Mouse (Mus musculus) megakaryocyte-erythroid progenitor cell, adult 5-6 weeks (primary cell): ENCODE results near the gene Fbxw2. TPM values are rescaled to one million over a fixed set of nuclear protein-coding genes. Genes with fewer than 3 reads are reported as not detected.

Experiments used
- total RNA-seq, 2 experiments: library from RNA; stranded (forward) in 1 of 2; stranded (reverse) in 1 of 2; fragments of 200-1000, 215-1000 nt in 1 of 2; fragments of >200 nt in 1 of 2; fragmentation: Nextera tagmentation in 1 of 2; gene quantifications; 2 replicates each; pipeline ENCODE4 v1.2.3; 2014 to 2017

The Fbxw2 gene
- total RNA-seq, 2 experiments from 2014 or later = 61.9 to 75.1 TPM

Other genes with a start within 250 kb of the Fbxw2 start
- 75.3 and 87.5 TPM in 2 replicates for gene Gapvd1, start 71.1 kb downstream of the Fbxw2 start, total RNA-seq (2014; fragmentation: Nextera tagmentation)
- gene Gapvd1, start 71.1 kb downstream of the Fbxw2 start, total RNA-seq (2017) = 84.3 and 99.7 TPM in 2 replicates
- 185 and 219 TPM in 2 replicates for gene Hspa5, start 54.3 kb downstream of the Fbxw2 start, total RNA-seq (2014; fragmentation: Nextera tagmentation)
- gene Hspa5, start 54.3 kb downstream of the Fbxw2 start, total RNA-seq (2017) = 866 and 884 TPM in 2 replicates
- 23.3 and 30.8 TPM in 2 replicates for gene Rabepk, start 26.4 kb downstream of the Fbxw2 start, total RNA-seq (2014; fragmentation: Nextera tagmentation)
- 46.9 and 53.8 TPM in 2 replicates for gene Rabepk, start 26.4 kb downstream of the Fbxw2 start, total RNA-seq (2017)
- gene Gm34653, start 6.7 kb upstream of the Fbxw2 start, total RNA-seq (2014; fragmentation: Nextera tagmentation) = 0.37 and 1.9 TPM in 2 replicates
- gene Gm34653, start 6.7 kb upstream of the Fbxw2 start, total RNA-seq (2017) = not detected in 2 replicates
- not detected in 2 replicates for gene Cutal, start 48.1 kb upstream of the Fbxw2 start, total RNA-seq (2014; fragmentation: Nextera tagmentation)
- gene Cutal, start 48.1 kb upstream of the Fbxw2 start, total RNA-seq (2017) = not detected in 2 replicates
- 103 and 135 TPM in 2 replicates for gene Psmd5, start 48.7 kb upstream of the Fbxw2 start, total RNA-seq (2014; fragmentation: Nextera tagmentation)
- gene Psmd5, start 48.7 kb upstream of the Fbxw2 start, total RNA-seq (2017) = 41.4 and 42.0 TPM in 2 replicates
- gene Phf19, start 87.7 kb upstream of the Fbxw2 start, total RNA-seq (2014; fragmentation: Nextera tagmentation) = 6.7 and 12.0 TPM in 2 replicates
- 2.6 and 3.2 TPM in 2 replicates for gene Phf19, start 87.7 kb upstream of the Fbxw2 start, total RNA-seq (2017)
- 0.94 and 14.2 TPM in 2 replicates for gene Traf1, start 135.5 kb upstream of the Fbxw2 start, total RNA-seq (2014; fragmentation: Nextera tagmentation)
- 0.38 and 5.5 TPM in 2 replicates for gene Traf1, start 135.5 kb upstream of the Fbxw2 start, total RNA-seq (2017)
- gene Hc, start 235.1 kb upstream of the Fbxw2 start, total RNA-seq (2014; fragmentation: Nextera tagmentation) = not detected in 2 replicates
- not detected in 2 replicates for gene Hc, start 235.1 kb upstream of the Fbxw2 start, total RNA-seq (2017)